Mouse (Mus musculus) kidney, adult 9 months (tissue): Measurements from ENCODE around the gene Bnipl.

Experiments
- DNase-seq: peaks from one replicate; pipeline ENCODE4 v3.0.0; 2022

The Bnipl gene

DNA sequence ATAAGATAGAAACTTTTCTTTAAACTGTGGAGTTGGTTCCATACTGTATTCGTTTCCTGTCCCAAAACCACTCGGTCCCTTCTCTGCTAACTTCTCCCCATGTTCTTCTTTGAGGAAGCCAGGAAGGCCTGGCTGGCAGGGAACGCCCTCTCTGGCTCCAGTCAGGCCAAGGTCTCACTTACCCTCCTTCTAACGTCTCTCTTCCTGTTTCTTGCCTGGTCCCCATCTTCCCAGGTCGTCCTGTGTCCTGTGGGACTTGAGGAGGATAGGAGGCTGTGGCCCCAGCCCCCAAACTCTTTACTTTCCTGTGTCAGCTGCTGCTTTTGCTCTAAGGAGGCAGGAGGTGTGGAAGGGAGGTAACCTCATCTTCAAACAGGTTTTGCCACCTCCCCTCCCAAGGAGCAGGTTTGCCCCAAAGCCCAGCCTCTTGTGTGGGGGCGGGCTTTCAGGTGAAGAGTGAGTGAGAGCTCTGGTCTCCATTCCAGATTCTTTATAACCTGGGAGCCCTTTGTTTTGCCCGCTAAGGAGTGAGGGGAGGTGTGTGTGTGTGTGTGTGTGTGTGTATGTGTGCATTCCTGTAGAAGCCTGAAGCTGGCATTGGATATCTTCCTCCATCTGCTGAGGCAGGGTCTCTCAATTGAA is at the start of gene Bnipl:
Bnipl (minus strand) TSS at position 411 of the 642 bp plus-strand sequence.
- no peak for DNase-seq

GRCm38 (mm10) chr3:95298018-95298417 is 47.0 kb upstream of the Bnipl start:
- no peak for DNase-seq

DNA sequence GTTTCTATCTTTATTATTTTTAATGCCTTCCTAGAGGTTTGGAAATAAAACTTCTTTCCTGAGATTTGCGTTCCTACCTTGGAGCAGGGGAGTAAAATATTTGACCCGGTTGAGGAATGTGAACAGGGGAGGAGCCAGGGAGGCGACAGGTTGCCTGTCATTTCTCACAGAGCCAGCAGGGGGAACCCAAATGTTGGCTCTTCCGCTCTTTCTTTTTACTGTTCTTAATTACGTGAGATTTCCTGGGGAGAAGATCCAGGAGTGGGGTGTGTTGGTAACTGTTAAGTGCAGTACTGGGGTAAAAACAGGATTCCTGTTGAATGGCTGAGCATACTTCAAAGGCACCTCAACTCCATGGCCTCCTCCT is 45.1 kb upstream of the Bnipl start:
- peak; percentile 80 for DNase-seq

DNA sequence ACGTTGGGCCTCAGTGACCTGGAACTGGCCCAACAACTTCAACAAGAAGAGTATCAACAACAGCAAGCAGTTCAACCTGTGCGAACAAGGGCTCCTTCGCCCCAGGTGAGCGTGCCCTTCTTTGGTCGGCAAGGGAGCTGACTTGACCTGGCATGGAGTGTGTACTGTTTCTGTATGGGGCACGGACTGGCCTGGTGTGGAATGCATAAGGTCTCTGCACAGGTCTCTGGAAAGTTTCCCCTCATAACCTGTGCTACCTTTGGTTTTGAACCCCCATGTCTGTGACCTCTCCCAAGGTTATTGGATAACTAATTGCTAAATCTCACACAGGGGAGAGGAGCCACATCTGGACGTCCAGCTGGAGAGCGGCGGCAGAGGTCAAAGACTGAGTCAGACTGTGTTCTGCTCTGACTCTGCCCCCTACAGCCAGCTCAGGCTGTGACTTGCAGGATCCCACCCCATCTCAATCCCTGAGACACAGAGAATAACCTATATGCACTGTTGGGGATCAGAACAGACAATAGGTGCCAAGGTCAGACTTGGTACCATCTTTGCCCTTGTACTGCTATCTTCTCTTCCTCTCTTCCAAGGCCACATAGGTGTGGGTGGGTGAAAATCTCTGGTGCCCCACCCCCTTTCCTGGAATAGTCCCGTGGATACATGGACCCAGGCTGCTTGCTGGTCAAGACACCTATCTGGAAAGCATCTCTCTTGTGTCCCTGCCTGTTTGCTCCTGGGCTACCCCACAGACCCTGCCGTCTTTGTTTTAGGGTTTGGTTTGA is 44.5 kb upstream of the Bnipl start:
- peak; percentile 82 for DNase-seq

DNA sequence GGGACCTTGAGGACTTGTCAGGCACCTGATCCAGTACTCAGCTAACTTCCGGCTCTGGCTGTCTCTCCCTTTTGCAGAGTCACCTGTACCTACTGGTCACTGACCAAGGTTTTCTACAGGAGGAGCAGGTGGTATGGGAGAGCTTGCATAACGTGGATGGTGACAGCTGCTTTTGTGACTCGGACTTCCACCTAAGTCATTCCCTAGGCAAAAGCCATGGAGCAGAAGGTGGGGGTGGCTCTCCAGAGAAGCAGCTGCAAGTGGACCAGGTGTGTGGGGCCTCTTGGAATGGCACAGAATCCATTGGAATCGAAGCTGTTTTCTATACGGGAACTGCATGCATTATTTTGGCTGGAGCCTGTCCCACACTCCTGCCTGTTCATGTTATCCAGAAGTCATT is 43.7 kb upstream of the Bnipl start:
- no peak for DNase-seq

- no peak for DNase-seq
Measured at GRCm38 (mm10) chr3:95294316-95294715, 43.3 kb upstream of the Bnipl start.

DNA sequence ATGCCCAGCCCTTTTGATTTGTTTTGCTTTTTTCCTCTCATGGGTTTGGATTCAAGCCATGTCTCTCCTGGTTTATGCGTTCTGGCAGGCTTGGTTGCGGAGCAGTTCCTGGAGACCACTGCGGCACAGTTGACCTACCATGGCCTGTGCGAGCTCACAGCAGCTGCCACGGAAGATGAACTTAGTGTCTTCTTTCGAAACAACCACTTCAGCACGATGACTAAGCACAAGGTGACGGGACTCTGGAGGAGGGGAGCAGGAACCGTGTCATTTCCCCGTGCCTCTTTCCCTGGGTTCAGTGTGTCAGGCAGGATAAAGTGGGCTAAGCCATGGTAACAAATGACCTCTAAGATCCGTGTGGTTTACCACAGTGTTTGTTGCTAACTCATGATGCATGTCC is 42.5 kb upstream of the Bnipl start:
- peak; percentile 80 for DNase-seq

DNA sequence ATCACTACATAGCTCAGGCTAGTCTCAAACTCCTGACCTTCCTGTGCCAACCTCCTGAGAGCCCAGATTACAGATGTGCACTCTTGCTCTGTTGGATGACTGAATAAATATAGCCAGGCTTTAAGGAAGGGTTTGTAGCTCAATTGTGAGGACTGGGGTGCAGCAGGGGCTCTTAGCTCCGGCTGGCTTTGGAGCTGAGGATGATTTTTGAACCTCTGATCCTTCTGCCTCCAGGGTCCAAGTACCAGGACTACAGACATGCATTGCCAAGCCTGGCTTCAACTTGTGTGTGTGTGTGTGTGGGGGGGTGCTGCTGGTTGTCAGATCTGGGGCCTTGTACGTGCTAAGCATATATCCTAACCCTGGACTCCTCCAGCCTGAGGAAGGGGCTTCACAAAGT is 41.9 kb upstream of the Bnipl start:
- no peak for DNase-seq

- no peak for DNase-seq
Measured at GRCm38 (mm10) chr3:95291041-95291440, 40.0 kb upstream of the Bnipl start.

GRCm38 (mm10) chr3:95290156-95290555 is 39.2 kb upstream of the Bnipl start:
- no peak for DNase-seq

DNA sequence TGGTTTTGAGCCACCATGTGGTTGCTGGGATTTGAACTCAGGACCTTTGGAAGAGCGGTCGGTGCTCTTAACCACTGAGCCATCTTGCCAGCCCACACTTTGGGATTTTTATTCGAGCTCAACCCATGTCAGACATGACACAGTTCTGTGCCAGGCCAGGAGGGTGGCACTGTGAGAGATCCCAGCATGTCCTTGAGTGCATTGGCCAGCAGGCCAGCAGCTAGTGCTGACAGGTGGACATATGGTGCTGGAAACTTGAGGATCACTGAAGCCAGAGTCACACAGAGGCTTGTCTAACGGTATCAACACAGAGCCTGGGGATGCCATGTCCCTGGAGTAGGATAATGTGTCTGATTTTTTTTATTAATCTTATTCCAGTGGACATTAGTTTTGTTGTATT is 38.4 kb upstream of the Bnipl start:
- DNase-seq = no peak

DNA sequence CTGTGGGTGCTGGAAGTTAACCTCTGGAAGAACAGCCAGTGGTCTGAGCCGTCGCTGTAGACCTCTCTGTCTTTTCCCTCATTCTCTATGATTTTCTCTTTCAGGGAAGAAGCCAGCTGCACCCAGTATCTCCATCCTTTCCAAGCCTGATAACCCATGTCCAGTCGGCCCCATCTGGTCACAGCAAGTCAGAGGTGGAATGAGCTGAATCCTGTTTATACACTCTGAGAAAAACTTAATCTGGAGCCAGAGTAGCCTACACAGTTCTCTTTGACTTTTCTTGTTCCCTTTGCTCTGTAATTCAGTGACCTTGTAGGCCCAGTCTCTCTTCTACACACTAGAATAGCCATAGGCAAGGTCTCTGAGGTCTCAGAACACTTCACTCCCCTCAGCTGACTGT is 36.5 kb upstream of the Bnipl start:
- no peak for DNase-seq

DNA sequence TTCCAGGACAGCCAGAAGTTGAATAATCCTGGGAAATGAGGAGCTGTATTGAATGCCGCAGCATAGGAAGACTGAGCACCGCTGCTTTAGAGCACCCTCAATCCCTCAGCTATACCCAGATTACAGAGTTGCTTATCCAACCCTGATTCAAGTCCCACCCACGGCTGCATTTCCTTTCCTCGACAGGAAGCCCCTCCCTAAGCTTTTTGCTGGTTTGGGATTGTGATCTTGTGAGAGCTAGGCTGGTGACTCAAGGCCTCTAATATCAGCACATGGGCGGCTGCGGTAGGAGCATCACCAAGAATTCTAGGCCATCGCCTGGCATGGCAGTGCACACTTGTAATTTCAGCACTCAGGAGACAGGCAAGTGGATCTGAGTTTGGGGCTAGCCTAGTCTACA is 35.5 kb upstream of the Bnipl start:
- no peak for DNase-seq

GRCm38 (mm10) chr3:95286011-95286410 is 35.0 kb upstream of the Bnipl start:
- DNase-seq = peak; percentile 79

DNA sequence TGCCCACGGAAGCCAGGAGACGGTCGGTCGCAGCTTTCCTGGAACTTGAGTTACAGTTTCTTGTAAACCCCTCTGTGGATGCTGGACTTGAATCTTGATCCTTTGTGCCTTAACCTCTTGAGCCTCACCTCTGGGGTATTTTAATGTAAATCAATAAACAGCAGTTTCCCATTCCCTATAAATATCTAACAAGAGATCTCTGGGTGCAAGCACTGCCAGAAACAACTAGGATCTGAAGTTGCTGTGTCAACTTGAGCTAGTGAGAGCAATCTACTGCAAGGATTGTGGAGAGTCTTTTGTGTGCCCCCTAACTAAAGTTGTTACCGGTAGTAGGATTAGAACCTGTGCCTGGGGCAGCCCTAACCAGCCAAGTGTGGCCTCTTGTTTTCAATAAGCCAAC is 34.4 kb upstream of the Bnipl start:
- DNase-seq = no peak

DNA sequence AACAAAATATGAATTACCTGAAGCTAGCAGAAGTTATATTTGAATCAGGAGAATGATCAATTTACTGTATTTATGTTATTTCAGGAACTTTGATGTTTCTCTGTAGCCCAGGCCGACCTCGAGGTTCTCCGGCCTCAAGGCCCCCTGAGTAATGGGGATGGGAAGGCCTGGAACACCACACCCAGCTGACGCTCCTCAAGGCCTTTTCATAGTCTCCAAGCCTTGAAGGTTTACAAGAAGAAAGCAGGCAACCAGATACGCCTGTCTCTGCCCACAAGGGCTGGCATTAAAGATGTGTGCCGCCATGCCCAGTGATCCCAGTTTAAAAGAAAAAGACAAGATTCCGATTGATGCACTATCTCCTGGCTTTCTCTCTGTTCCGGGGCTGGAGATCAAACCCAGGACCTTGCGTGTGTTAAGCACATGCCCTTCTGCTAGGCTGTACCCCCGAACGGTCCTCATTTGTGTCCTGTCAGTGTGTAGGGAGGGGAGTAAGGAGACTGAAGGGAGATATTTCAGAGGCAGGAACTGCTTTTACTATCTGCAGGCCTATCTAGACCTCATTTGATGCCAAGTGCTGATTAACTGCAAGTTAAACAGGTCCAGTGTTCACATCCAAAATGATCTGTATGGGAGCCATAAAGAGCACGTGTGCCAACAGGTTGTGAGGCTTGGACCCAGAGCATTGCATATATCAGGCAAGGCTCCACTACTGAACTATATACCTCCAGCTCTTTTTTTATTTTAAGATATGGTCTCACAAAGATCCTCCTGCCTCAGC is 33.7 kb upstream of the Bnipl start:
- DNase-seq = no peak

GRCm38 (mm10) chr3:95284062-95284461 is 33.1 kb upstream of the Bnipl start:
- no peak for DNase-seq

GRCm38 (mm10) chr3:95283589-95283941 is 32.6 kb upstream of the Bnipl start:
- no peak for DNase-seq

DNA sequence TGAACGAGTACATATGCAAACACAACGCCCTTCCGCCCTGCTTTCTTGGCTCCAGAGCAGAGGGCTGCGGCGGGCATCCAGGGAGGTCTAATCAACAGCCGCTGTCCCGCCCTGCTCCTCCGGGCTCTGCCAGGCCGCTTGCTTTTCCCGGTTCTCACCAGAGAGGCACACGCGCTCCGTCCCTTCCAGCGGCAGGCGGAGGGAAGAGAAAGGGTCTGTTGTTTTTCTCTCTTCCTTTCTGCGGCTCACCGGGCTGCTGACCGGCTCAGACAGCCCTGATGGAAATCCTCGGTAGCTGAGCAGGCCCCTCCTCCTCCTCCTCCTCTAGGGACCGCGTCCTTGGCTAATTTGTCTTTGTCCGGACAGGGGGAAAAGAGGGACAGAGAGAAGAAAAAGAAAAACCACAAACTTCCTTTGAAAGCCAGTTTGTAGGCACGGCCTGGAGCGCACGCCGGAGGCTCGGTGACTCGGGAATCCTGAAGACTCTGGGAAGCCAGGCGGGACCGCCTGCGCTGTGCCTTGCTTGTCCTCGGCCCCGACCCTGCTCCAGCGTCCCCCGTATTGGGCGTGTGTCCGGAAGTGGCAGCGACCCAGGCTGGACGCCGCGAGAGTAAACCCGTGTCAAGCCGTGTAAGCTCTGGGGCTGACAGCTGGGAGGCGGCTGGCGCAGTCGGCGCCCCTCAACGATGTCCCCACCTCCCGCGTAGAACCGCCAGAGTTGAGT is 32.0 kb upstream of the Bnipl start:
- peak; percentile 88 for DNase-seq

- DNase-seq = peak; percentile 60
Measured at GRCm38 (mm10) chr3:95282381-95282864, 31.4 kb upstream of the Bnipl start.

DNA sequence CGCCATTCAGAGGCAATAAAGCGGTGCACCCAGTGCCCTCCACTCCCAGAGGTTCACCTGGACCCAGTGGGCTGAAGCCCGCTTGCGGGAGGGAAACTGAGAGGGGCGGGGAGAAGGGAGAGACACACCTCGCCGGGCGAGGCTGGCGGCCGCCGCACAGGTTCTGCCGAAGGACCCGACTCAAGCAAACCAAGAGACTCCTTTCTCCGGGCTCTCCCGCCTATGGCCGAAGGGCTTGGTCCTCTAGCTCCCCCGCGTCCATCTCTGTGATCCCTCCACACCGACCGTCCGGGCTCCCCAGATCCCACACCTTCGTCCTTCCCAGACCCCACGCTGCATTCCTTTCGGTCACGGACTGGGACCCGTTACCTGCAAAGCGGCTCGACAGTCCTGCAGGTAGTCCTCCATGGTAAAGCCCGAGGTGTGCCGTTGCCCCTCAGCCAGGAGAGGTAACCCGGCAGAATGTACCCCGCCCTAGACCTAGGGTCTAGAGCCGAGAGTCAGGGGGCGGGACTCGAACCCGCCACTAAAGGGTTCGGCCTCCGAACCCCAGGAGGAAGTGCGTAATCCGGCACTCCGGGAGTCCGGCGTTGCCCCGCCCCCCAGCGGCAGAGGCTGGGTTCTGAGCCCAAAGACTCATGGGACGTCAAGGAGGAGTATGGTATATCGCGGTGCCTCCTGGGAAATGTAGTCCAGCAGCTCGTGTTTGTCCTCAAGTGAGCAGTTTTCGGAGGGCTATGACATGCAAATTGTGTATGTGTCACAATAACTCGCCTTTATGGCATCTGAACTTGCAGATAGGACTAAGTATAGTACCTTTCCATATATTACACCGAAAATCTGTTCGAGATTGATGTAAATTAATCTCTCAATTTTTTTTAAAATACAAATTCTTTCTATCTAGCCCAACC is 30.5 kb upstream of the Bnipl start, which contains the start of the genes Mindy1 and Prune1:
Mindy1 (plus strand) TSS at position 130 of the 911 bp plus-strand sequence.
Prune1 (minus strand) TSS at position 861 of the 911 bp plus-strand sequence.
- peak; percentile 99 for DNase-seq

GRCm38 (mm10) chr3:95280747-95281146 is 29.8 kb upstream of the Bnipl start:
- DNase-seq = peak; percentile 56
